Mouse (Mus musculus): Measurements from ENCODE around the gene Ada.

The Ada gene

DNA sequence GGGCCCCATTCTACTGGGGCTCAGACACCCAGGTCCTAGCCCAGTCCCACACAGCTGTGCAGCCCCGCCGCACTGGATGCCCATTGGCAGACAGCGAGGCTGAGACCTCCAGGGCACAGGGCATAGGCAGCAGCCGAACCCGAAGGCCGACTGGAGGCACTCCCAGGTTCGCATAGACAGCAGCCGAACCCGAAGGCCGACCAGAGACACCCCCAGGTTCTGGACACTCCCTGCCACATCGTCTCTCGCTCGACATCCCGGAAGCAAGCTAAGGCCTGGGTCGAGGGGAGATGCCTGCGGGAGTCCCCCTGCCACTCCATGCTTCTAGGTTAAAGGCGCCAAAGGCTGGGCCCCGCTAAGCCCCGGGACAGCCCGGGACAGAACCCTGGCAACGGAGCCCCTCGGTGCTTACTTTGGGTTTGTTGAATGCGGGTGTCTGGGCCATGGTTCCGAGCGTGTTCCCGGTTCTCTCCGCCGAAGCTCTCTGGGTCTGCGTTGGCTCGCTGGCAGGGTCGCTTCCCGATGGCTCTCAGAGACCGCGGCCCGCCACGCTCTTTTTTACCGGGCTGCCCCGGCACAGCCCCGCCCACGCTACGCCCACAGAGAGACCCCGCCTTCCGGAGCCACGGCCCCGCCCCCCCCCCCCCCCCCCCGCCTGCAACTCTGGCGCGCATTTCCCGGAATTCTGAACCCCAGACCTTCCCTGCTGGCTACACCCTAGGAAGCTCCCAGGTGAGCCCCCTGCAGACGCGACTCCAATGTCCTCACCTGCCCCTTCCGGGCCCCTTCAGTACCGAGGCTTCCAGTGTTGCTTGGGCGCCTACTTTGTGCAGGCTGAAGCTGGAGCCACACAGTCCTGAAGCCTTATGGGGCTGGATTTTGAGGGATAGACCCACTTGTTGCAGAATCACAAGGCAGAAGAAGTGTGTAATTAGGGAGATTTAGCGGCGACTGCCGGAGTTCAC lies at the start of gene Ada:
TSS of gene Ada (minus strand) at position 593 of the 965 bp plus-strand sequence.
- DNase-seq (ENCODE audit: low spot score) = peak; percentile 73

DNA sequence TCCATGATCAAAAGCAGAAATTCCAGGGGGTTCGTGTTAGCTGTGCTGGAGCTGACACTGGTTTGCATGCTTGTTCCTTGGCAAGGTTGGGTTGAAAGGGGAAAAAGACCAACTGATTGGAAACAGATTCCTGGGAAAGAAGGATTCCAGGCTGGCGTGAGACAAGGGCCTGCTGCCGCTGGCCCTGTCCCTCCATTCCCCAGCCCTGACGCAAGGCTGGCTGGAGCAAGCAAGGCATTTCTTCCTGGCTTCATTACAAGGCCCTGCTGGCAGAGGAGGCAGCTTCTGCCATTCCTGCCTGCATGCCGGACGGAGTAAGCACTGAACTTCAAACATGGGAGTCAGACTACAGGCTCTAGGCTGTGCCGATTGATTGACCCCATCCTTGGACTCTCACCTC lies 48.4 kb upstream of the Ada start:
- no peak for DNase-seq (ENCODE audit: low spot score)

DNA sequence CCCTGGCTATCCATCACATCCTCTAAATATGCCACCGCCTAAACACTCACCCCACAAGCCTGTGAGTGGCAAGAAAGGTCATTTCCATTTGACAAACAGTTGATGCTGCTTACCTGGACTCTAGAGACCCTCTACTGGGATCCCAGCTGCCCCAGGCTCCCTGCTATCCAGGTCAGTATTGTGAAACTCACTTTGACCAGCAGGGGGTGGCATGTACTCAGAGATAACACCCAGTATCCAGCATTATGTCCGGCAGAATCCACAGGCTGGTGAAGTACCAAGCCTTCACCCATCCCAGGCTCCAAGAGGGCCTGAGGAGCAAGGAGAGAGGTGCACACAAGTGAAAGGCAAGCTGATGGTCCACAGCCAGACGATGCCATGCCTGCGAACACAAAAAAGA lies 38.4 kb upstream of the Ada start:
- DNase-seq (ENCODE audit: low spot score) = peak; percentile 11

DNA sequence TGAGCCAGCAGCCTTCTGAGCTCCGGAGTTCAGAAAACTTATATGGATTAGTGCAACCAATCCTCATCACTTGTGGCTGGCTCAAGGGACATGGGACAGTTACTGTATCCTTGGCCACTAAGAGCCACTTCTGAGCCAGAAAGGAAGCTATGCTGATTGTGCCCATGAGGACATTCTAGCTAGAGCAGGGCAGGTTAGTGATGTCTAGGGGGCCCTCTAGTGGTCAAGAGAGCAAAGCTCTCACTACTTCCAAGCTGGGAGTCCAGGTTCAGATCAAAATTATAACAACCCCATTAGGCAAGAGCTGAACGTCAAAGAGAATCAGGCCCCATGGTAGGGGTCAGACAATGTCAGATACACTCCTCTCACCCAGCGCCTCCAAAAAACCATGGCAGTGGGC lies 37.7 kb upstream of the Ada start:
- peak; percentile 30 for DNase-seq (ENCODE audit: low spot score)

DNA sequence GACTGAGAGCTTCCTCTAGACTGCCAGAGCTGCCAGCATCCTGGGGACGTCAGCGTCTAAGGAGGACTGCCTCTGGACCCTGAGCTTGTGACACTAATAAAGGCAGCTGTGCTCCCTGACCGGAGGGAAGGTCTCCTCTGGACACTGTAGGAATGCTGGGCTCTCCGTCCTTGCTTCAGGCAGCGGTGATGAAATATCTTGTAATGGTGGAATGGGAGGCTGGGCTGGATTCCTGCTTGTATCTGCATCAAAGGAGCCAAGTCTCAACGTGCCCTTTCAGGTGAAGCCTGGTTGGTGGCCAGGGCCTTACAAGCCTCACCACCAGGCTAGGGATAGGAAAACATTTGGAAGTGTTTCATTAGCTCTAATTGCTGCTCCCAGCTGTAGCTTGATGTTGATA lies 37.0 kb upstream of the Ada start:
- DNase-seq (ENCODE audit: low spot score) = no peak

DNA sequence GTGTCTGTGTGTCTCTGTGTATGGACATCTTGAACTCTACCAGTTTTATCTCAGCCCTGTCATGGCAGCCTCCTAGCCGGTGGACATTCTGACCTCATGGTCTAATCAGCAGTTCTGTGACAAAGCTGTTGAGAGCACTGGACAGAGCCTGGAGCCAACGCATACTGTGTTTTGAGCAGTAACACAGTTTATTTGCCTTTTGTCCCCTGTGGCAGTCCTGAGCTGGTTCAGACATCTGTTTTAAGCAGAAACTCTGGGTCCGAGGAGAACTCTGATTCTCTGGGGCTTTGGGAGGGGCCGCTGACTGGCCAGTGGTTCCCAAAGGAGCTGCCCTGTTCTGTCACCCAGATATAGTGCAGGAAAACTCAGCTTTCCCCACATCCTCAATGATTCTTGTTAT lies 33.9 kb upstream of the Ada start:
- DNase-seq (ENCODE audit: low spot score) = no peak

DNA sequence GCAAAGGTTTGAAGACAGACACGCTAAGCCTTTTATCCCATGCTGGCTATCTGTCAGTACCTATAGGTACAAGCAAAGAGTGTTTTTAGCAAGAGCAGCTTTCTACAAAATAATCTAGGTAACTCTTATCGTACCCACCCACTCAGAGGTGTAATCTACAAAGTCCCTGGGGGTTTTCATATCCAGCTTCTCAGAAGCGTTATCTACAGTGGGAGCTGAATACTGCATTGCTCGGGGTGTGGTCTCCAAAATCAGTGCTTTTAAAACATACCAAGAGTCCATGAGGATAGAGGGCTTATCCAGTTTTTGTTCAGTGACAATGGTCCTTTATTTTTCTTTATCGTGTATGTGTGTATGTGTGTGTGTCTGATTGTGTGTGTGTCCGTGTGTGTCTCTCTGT lies 33.3 kb upstream of the Ada start:
- DNase-seq (ENCODE audit: low spot score) = no peak

DNA sequence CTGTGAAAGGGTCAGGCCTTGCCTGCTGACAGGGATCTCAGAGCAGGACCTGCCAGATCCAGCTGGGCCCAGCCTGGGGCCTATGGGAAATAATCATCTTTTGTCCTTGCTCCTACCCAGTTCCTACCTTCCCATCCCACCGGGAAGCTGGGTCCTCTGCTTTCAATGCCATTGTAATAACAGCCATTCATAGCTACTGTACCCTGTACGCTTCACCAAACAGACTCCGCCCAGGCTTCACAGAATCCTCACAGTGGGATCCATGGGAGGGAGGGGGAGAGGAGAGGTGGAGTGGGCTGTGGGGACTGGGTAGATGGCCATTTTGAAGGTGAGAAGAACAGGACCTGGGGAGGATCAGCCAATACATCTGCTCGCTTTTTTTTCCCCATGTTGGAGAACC lies 28.9 kb upstream of the Ada start:
- no peak for DNase-seq (ENCODE audit: low spot score)

DNA sequence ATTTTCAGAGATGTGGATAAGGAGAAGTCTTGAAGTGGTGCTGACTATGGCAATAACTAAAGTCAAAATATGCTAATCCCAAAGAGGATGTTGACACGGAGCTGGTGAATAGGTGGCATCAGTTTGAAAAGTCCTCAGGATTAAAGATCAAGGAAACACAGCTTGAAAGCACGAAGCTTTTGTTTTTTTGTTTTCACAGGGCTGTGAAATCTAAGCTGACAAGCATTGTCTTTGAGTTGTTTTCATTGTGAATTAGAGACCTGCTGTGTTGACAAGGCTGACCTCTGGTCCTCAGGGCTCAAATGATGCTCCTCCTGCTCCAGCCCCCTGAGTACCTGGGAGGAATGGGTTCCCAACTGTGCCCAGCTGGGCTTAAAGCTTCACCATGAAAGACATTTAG lies 27.0 kb upstream of the Ada start:
- DNase-seq (ENCODE audit: low spot score) = no peak

DNA sequence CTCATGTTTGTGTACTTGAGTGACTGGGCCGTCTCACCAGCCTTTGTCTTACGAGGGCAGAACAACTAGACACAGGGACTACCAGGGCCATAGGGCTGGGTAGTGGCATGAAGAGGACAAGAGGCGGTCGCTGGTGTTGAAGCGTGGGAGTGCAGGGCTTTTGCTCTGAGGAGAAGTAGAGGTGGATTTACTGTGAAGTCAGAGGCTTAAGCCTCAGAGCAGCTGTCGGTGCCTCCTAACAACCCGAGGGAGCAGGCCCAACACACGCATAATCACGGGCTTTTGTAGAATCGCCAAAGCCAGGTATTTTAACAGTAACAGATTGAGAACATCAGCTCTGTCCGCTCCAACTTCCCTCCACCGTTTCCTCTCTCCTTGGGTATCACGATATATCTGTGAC lies 26.6 kb upstream of the Ada start:
- no peak for DNase-seq (ENCODE audit: low spot score)

DNA sequence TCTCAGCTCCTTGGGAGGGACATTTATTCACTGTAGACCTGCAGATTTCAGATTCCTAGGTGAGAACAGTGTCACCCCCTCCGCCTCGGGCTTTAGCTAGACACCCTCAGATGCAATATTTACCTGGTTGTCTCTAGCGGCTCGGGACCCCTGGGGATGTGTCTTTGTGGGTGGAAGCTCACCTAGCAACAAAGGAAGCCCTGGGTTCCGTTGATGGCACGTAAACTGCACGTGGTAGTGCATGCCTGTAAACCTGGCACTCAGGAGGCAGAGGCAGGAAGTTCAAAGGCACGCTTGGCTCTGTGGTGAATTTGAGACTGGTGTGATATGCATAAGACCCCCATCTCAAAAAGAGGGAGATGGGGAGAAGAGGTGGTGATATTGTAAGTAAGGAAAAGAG lies 20.7 kb upstream of the Ada start:
- DNase-seq (ENCODE audit: low spot score) = no peak

DNA sequence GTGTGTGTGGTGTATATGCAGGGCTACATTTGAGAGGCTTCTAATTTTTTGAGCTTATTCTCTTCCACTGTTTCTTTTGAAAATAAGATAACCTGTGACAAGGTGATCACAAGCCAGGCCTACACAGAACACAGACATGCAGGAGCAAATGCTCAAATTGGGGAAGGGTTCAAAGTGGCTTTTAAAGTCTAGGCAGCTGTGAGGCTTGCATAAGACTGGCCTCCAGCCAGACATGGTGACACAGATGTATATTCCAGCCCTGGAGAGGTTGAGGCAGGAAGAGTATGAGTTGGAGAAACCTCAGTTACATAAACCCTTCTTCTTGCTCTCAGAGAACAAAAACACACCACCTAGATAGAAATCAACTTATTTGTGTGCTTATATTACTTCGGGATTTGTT lies 16.9 kb upstream of the Ada start:
- no peak for DNase-seq (ENCODE audit: low spot score)

DNA sequence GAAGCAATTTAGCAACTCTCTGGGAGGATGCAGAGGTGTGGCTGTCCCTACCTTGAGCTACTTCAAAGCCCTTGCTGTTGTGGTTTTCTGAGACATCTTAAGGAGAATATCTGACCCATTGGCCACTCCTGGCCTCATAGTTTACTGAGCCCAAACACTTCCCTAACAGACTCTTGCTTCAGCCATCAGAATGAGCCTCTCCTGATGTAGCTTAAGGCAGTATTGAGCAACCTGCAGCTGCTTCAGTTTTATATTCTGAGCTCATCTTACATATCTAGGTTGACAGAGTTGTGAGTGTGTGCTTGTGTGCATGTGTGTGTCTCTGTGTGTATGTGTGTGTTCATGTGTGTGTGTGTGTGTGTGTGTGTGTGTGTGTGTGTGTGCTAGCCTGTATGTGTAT lies 16.2 kb upstream of the Ada start:
- DNase-seq (ENCODE audit: low spot score) = no peak

DNA sequence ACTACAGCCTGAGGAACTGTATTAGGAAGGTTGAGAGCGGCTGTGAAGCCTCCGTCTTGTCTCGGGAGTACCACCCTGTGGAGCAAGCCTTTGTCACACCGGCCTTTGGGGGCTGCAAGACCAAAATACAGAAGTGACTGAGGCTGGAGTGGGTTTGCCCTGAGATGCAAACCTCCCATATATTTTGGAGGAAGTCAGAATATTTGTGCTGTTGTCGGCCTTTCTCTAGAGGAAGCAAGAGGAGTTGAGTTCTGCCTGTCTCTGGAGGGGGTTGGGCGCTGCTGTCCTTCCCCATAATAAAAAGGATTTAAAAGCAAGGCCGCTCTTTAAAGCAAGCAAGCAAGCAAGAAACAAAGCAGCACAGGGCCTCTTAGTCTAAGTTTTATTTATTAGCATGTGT lies 11.4 kb upstream of the Ada start:
- DNase-seq (ENCODE audit: low spot score) = no peak

DNA sequence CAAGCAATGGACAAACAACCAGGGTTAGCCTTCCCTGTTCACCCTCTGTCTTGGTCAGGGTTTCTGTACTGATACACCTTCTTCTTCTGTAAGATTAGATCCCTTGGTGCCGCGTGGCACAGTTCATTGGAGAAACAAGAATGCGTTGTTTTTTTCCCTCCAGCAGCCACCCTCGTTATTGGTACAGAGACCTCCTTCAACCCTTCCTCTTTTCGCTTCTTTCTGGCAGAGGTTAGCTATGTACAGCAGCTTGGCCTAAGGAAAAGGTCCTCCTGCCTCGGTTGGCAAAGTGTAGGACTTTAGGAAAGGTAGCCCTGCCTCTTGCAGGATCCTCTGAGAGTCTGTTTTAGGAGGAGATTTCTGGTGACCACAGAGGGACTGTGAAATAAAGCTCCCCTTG lies 10.6 kb upstream of the Ada start:
- no peak for DNase-seq (ENCODE audit: low spot score)

DNA sequence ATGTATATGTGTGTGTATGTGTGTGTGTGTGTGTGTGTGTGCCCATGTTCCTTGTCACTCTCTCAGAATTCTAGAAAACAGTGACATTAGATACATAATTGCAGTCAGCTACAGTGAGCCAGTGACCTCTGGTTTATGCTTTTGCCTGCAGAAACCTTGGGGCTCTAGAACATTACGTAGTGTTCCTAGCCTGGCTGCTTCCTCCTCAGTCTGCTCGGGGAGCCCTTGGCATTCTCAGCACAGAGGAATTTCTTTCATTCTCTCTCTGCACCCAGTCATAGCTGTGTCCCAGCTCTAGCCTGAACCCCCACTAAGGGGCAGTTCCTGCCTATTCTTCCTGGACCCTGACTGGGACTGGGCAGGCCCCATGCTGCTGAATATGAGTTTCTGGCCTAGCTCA lies 8.1 kb upstream of the Ada start:
- no peak for DNase-seq (ENCODE audit: low spot score)

DNA sequence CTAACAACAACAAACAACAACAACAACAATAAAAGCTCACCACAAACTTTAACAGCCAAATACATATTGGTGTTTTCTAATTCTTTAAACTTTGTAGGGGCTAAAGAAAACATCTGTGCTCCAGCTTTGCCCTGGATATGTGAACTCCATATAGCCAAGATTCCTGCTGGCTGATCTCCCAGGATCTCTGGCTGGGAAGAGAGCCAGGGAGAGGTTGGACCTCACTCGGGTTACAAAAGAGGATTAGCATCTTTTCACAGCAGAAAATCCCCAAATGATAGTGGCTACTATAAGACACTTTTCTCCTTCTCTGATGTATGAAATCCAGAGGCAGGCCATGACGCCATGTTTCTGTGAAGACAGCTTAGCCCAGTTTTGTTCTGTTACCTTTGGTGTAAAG lies 6.7 kb upstream of the Ada start:
- no peak for DNase-seq (ENCODE audit: low spot score)

DNA sequence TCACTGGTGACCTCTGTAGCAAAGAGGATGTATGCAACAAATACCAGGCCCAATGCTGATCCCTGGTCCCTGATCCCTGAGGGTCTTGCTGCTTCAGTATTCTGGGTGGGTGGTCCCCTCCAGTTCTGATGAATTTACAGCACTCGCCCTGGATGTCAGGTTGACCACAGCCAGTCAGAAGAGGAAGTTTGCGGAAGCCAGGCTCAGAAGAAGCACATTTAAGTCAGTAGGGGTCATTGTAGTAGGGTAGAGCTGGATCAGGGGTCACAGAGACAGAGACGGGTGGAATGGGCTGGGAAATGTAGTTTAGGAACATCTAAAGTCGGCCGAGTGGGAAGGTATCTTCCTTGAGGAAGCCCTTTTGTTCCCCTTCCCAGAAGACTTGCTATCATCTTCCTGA lies 4.2 kb upstream of the Ada start:
- DNase-seq (ENCODE audit: low spot score) = no peak

DNA sequence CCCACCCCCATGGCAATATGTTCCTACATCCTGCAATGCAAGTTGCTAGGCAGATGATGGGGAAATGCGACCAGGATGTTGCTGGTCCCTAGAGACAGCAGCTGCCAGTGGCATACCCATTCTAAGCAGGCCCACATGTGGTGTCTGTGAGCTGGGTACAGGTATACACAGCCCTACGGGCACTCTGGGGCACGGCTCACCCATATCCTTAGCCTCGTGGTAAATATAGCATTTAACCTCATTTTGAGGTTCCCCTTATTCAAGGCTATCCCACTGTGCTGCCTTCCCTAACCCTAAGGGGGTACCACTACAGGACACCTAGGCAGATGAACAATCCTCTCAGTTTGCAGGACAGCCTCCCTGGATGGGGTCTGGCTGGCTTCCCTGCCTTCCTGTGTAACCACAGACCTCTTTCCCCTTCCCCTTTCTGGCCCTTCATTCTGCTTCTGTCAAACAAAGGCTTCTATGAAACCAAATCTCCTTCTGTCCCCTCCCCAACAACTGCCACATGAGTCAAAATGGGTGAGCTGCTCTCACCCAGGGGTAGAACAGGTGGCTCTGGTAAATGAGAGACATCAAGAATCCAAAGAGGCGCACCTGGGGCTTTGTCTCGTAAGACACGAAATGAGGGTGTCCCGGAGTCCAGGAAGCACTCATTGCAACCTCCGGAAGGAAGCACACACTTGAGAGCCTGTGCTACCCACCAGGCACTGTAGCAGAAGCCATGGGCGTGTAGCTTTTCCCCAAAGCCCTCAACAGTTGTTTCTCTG lies 5.1 kb downstream of the Ada start:
- DNase-seq (ENCODE audit: low spot score) = no peak

DNA sequence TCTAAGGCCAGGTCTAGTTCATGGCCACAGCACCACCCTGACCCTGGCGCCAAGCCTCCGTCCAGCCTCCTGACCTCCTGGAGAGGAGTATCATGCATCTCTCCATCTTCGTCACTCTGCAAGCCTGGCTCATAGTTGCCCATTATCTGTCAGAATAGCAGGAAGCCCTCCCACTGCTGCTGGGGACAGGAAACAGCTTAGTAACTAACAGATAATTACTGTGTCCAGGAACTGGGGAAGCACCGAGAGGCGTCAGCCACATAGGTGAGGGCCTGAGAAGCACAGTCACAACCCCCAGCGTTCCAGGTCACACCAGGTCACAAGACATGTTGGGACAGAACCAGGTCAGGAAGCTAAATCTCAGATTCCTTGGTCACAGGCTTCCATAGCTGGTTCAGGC lies 6.7 kb downstream of the Ada start:
- no peak for DNase-seq (ENCODE audit: low spot score)

DNA sequence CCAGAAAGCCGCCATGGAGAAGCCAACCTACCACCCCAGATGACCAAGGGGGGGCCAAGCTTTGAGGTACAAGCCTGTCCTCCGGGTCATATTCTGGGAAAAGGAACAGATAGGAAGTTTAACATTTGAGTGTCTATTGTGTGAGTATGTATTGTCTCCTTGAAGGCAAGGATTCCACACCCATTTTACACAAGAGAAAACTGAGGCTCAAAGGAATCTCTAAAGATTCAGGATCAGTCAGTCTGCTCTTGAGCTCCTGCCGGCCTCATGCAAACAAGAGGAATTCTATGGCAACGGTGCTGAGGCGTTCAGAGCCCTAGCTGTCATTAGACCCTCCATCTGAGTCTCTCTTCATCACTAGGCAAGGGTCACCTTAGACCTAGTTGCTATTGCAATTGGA lies 7.4 kb downstream of the Ada start:
- no peak for DNase-seq (ENCODE audit: low spot score)

DNA sequence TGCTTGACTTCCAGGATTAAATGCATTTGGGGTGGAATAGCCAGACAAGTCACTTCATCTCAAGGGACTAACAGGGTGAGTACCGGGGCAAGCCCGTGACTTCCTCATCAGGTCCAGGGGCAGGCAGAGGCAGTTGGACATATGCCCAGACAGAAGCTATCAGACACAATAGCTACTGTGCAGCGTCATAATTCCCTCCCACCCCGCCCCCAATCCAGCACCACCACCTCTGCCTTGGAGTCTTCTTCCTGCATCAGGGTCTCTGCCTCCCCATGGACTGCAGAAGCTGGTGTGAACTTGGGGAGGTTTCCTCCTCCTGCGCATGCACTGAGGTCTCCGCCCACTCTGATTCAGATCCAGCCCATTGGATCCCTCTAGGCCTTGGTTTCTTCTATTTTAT lies 14.1 kb downstream of the Ada start:
- DNase-seq (ENCODE audit: low spot score) = no peak

DNA sequence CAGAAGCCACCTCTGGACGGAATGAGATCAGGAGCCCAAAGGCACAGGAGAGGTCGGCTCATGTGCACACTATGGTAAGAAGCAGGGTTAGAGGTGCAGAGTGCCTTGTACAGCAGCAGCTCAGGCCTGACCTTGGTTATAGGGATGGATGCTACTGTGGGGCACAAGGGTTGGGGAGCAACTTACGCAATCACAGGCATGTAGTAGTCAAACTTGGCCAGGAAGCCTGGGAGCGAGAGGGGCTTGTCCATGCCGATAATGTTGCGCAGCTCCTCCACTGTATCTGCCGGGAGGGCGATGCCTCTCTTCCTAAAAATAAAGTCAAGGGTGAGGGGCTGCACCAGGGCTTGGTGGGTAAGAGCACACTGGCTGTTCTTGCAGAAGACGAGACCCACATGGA lies 14.9 kb downstream of the Ada start:
- no peak for DNase-seq (ENCODE audit: low spot score)

DNA sequence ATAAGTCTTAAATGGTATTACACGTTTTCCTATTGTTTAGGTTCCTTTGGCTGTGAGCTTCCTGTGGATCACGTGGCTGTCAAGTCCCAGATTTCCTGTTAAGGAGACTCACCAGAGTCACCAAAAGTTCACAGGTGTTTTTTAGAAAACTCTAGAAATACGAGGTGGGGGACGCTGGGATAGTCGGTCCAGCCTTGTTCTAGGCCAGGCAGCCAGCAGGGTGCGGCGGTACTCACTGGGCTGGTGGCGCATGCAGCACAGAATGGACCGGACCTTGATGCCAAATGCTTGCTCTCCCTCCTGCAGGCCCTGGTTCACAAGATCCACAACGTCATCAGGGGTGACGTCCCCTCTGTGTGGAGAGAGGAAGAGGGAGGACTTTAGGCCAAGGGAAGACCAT lies 18.0 kb downstream of the Ada start:
- DNase-seq (ENCODE audit: low spot score) = no peak

All from yolk sac, embryonic 10.5 days (tissue).